Mouse (Mus musculus): Measurements from ENCODE around the gene Ythdf1.

GRCm38 (mm10) chr2:180922739-180923138 is 2.0 kb upstream of the Ythdf1 start:
- no peak for TF ChIP-seq CTCF (IDR thresholded peaks at IDR 0.05; ENCODE audit: insufficient read depth, low read depth, low read length)
- no peak for TF ChIP-seq POLR2A (IDR thresholded peaks at IDR 0.05; ENCODE audit: insufficient read depth, low read depth, low read length)

All from olfactory bulb, adult 2 months (tissue).